Mouse (Mus musculus) ES-Bruce4 (cell line): Measurements from ENCODE around the gene Psmc5.

Source experiments
- CTCF ChIP-seq: IDR thresholded peaks from one replicate; pipeline ENCODE4 v1.8.1; 2011; ENCODE audit warnings: low read depth, low read length
- POLR2A ChIP-seq: IDR thresholded peaks from one replicate; pipeline ENCODE4 v1.8.1; 2011; ENCODE audit warnings: low read length; ENCODE audit not compliant: insufficient read depth

DNA sequence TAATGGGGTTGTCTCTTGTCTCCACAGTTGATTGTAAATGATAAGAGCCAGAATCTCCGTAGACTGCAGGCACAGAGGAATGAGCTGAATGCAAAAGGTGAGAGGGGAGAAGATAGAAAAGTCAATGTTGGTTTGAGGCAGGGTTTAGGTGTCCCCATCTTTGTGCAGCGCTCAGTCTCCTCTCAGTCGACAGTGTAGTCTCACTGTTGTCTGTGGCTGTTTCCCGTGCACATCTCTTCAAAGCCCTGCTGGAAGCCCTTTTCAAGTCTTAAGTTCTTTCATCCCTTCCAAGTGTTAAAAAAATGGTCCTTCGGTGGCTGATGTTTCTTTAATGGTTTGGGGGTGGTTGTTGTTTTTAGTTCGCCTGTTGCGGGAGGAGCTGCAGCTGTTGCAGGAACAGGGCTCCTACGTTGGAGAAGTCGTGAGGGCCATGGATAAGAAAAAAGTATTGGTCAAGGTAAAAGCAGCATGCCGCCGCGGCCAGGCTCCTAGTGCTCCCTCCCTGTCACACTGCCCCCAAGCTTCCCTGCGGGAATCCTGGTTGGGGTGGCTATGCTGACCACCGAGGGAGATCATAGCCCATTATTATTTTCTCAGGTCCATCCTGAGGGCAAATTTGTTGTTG lies 5.0 kb downstream of the Psmc5 start:
- TF ChIP-seq POLR2A (no peak), CTCF (no peak)
